Mouse (Mus musculus): ENCODE measurements at regions not wholly inside any gene's neighbourhood (a gene's known extent, or its start where the extent isn't known, plus 50 kb on each side); places are given as distances from the start of the nearest gene placed in this dataset.

GRCm38 (mm10) chr1:64189471-64189870 is 67.4 kb upstream of the Klf7 start:
- 12% methylated on average over 6 of the region's 6 CpGs for WGBS
- H3K4me3 ChIP-seq (ENCODE audit: extremely low read depth, insufficient read depth, insufficient read length): no peak overlapping the region
- TF ChIP-seq POLR2A (IDR thresholded peaks at IDR 0.05; ENCODE audit: low read depth, low read length) (no peak), CTCF (IDR thresholded peaks at IDR 0.05; ENCODE audit: extremely low read depth, insufficient read depth, insufficient read length, insufficient replicate concordance) (no peak)
- DNase-seq (ENCODE audit: low read depth in 1 of 2, low spot score in 2 of 2): peak in 1 of 2 experiments; percentile 8
- H3K36me3 ChIP-seq (ENCODE audit: control insufficient read depth, insufficient read depth, low read length): no peaks in the 10 kb centered on the region
- H3K27ac ChIP-seq (ENCODE audit: insufficient read depth, low read length): no peak overlapping the region
- peaks cover 11% of the 10 kb centered on the region; the same call in 1 of the 2 replicates for H3K4me1 ChIP-seq (ENCODE audit: control insufficient read depth, insufficient read depth, insufficient read length)
- H3K27me3 ChIP-seq (ENCODE audit: control insufficient read depth, insufficient read depth, low read length): no peaks in the 10 kb centered on the region

- no peak for DNase-seq (ENCODE audit: low read depth in 1 of 2, low spot score in 2 of 2)
- peaks cover 6% of the 10 kb centered on the region; the same call in 1 of the 2 replicates for H3K4me1 ChIP-seq (ENCODE audit: control insufficient read depth, insufficient read depth, insufficient read length)
- H3K36me3 ChIP-seq (ENCODE audit: control insufficient read depth, insufficient read depth, low read length): no peaks in the 10 kb centered on the region
- H3K27me3 ChIP-seq (ENCODE audit: control insufficient read depth, insufficient read depth, low read length): no peaks in the 10 kb centered on the region
- H3K27ac ChIP-seq (ENCODE audit: insufficient read depth, low read length): no peak overlapping the region
- no peak for TF ChIP-seq CTCF (IDR thresholded peaks at IDR 0.05; ENCODE audit: extremely low read depth, insufficient read depth, insufficient read length, insufficient replicate concordance)
- TF ChIP-seq POLR2A (IDR thresholded peaks at IDR 0.05; ENCODE audit: low read depth, low read length): no peak
- 86% methylated on average over 11 of the region's 11 CpGs for WGBS
- H3K4me3 ChIP-seq (ENCODE audit: extremely low read depth, insufficient read depth, insufficient read length): no peak overlapping the region
These were observed 65.9 kb upstream of the Klf7 start for GRCm38 (mm10) chr1:64187796-64188513.

GRCm38 (mm10) chr1:64173708-64174107 is 51.6 kb upstream of the Klf7 start:
- TF ChIP-seq CTCF (IDR thresholded peaks at IDR 0.05; ENCODE audit: extremely low read depth, insufficient read depth, insufficient read length, insufficient replicate concordance) (no peak), POLR2A (IDR thresholded peaks at IDR 0.05; ENCODE audit: low read depth, low read length) (no peak)
- Histone ChIP-seq H3K36me3 (ENCODE audit: control insufficient read depth, insufficient read depth, low read length) (no peaks in the 10 kb centered on the region), H3K4me1 (ENCODE audit: control insufficient read depth, insufficient read depth, insufficient read length) (no peaks in the 10 kb centered on the region), H3K27me3 (ENCODE audit: control insufficient read depth, insufficient read depth, low read length) (no peaks in the 10 kb centered on the region), H3K27ac (ENCODE audit: insufficient read depth, low read length) (no peak overlapping the region), H3K4me3 (ENCODE audit: extremely low read depth, insufficient read depth, insufficient read length) (no peak overlapping the region)
- DNase-seq (ENCODE audit: low read depth in 1 of 2, low spot score in 2 of 2): no peak
- 83% methylated on average over 4 of the region's 4 CpGs for WGBS

- Histone ChIP-seq H3K4me1 (ENCODE audit: control insufficient read depth, insufficient read depth, insufficient read length) (no peaks in the 10 kb centered on the region), H3K27ac (ENCODE audit: insufficient read depth, low read length) (no peak overlapping the region), H3K27me3 (ENCODE audit: control insufficient read depth, insufficient read depth, low read length) (no peaks in the 10 kb centered on the region), H3K4me3 (ENCODE audit: extremely low read depth, insufficient read depth, insufficient read length) (no peak overlapping the region), H3K36me3 (ENCODE audit: control insufficient read depth, insufficient read depth, low read length) (no peaks in the 10 kb centered on the region)
- WGBS: 74% methylated on average over 2 of the region's 2 CpGs
- TF ChIP-seq POLR2A (IDR thresholded peaks at IDR 0.05; ENCODE audit: low read depth, low read length): no peak
- no peak for TF ChIP-seq CTCF (IDR thresholded peaks at IDR 0.05; ENCODE audit: extremely low read depth, insufficient read depth, insufficient read length, insufficient replicate concordance)
- DNase-seq (ENCODE audit: low read depth in 1 of 2, low spot score in 2 of 2): no peak
These were observed 50.0 kb upstream of the Klf7 start for GRCm38 (mm10) chr1:64172122-64172521.

All from spleen, adult 2 months (tissue).